Mouse (Mus musculus): ENCODE data around the gene Pskh1. TPM values are rescaled to one million over a fixed set of nuclear protein-coding genes. Genes with fewer than 3 reads are reported as not detected.

Gene Pskh1
- polyA plus RNA-seq, 2 experiments = 6.2 to 9.8 TPM

- H3K4me1 ChIP-seq (replicated peaks; ENCODE audit: control insufficient read depth in 2 of 2, insufficient read depth in 2 of 2, low read length in 1 of 2) = peaks cover 8 to 12% of the 10 kb centered on the region in 2 experiments
- H3K4me2 ChIP-seq (ENCODE audit: low read depth) = peak overlapping the region; percentile 85
- H3K4me3 ChIP-seq (ENCODE audit: insufficient read depth in 1 of 2, low read depth in 2 of 2, low read length in 2 of 2) = peak overlapping the region; percentile 80 to 99
- H3K36me3 ChIP-seq (replicated peaks; ENCODE audit: control insufficient read depth, insufficient read depth, low read depth) = no peaks in the 10 kb centered on the region
- peak; percentile 41 to 53 (median 42) for DNase-seq (ENCODE audit: low read depth in 3 of 3, low spot score in 3 of 3)
- H3K27ac ChIP-seq = peak overlapping the region; percentile 94
- no peaks in the 10 kb centered on the region for H3K27me3 ChIP-seq (ENCODE audit: control insufficient read depth, insufficient read depth, low read length)
- TF ChIP-seq EP300 (IDR thresholded peaks at IDR 0.05; ENCODE audit: low read depth) (peak; percentile 41), CTCF (IDR thresholded peaks at IDR 0.05; ENCODE audit: low read depth) (no peak)
- H3K9ac ChIP-seq (replicated peaks) = peak overlapping the region; percentile 100
- peak; percentile 58 for ATAC-seq (ENCODE audit: insufficient read depth)
- no peaks in the 10 kb centered on the region for H3K9me3 ChIP-seq (ENCODE audit: control insufficient read depth, low read length)
- 10% methylated on average over 16 of the region's 16 CpGs for WGBS (ENCODE audit: insufficient replicate concordance)
Measured at GRCm38 (mm10) chr8:105900941-105901616, 838 bp downstream of the Pskh1 start.

GRCm38 (mm10) chr8:105919390-105919789, 19.1 kb downstream of the Pskh1 start:
- Histone ChIP-seq H3K36me3 (replicated peaks; ENCODE audit: control insufficient read depth, insufficient read depth, low read depth) (0 out of 2 replicates have a peak, but pooled peaks cover 5% of the 10 kb centered on the region), H3K27me3 (ENCODE audit: control insufficient read depth, insufficient read depth, low read length) (no peaks in the 10 kb centered on the region), H3K9ac (replicated peaks) (no peak overlapping the region), H3K4me2 (ENCODE audit: low read depth) (no peak overlapping the region), H3K4me1 (replicated peaks; ENCODE audit: control insufficient read depth in 2 of 2, insufficient read depth in 2 of 2, low read length in 1 of 2) (no peaks in the 10 kb centered on the region), H3K4me3 (ENCODE audit: insufficient read depth in 1 of 2, low read depth in 2 of 2, low read length in 2 of 2) (no peak overlapping the region), H3K27ac (no peak overlapping the region), H3K9me3 (ENCODE audit: control insufficient read depth, low read length) (no peaks in the 10 kb centered on the region)
- no peak for TF ChIP-seq EP300 (IDR thresholded peaks at IDR 0.05; ENCODE audit: low read depth)
- no peak for TF ChIP-seq CTCF (IDR thresholded peaks at IDR 0.05; ENCODE audit: low read depth)
- 57% methylated on average over 3 of the region's 3 CpGs for WGBS (ENCODE audit: insufficient replicate concordance)
- ATAC-seq (ENCODE audit: insufficient read depth) = no peak
- no peak for DNase-seq (ENCODE audit: low read depth in 3 of 3, low spot score in 3 of 3)

GRCm38 (mm10) chr8:105925123-105925522, 24.9 kb downstream of the Pskh1 start:
- WGBS (ENCODE audit: insufficient replicate concordance) = 77% methylated on average over 3 of the region's 3 CpGs
- Histone ChIP-seq H3K9me3 (ENCODE audit: control insufficient read depth, low read length) (no peaks in the 10 kb centered on the region), H3K4me2 (ENCODE audit: low read depth) (no peak overlapping the region), H3K4me1 (replicated peaks; ENCODE audit: control insufficient read depth in 2 of 2, insufficient read depth in 2 of 2, low read length in 1 of 2) (no peaks in the 10 kb centered on the region), H3K9ac (replicated peaks) (no peak overlapping the region), H3K4me3 (ENCODE audit: insufficient read depth in 1 of 2, low read depth in 2 of 2, low read length in 2 of 2) (no peak overlapping the region), H3K36me3 (replicated peaks; ENCODE audit: control insufficient read depth, insufficient read depth, low read depth) (no peaks in the 10 kb centered on the region), H3K27me3 (ENCODE audit: control insufficient read depth, insufficient read depth, low read length) (no peaks in the 10 kb centered on the region), H3K27ac (no peak overlapping the region)
- TF ChIP-seq EP300 (IDR thresholded peaks at IDR 0.05; ENCODE audit: low read depth) (no peak), CTCF (IDR thresholded peaks at IDR 0.05; ENCODE audit: low read depth) (no peak)
- ATAC-seq (ENCODE audit: insufficient read depth) (no peak), DNase-seq (ENCODE audit: low read depth in 3 of 3, low spot score in 3 of 3) (no peak)

- ATAC-seq (ENCODE audit: insufficient read depth) (peak; percentile 27; the same call in 1 of the 2 replicates), DNase-seq (ENCODE audit: low read depth in 3 of 3, low spot score in 3 of 3) (peak in 1 of 3 experiments; percentile 54)
- H3K9me3 ChIP-seq (ENCODE audit: control insufficient read depth, low read length) = no peaks in the 10 kb centered on the region
- peaks cover 7% of the 10 kb centered on the region in 2 experiments; a peak in 3 of 4 replicates for H3K4me1 ChIP-seq (replicated peaks; ENCODE audit: control insufficient read depth in 2 of 2, insufficient read depth in 2 of 2, low read length in 1 of 2)
- H3K36me3 ChIP-seq (replicated peaks; ENCODE audit: control insufficient read depth, insufficient read depth, low read depth) = no peaks in the 10 kb centered on the region
- no peak overlapping the region for H3K4me3 ChIP-seq (ENCODE audit: insufficient read depth in 1 of 2, low read depth in 2 of 2, low read length in 2 of 2)
- no peak for TF ChIP-seq EP300 (IDR thresholded peaks at IDR 0.05; ENCODE audit: low read depth)
- TF ChIP-seq CTCF (IDR thresholded peaks at IDR 0.05; ENCODE audit: low read depth) = peak; percentile 98
- 17% methylated on average over 8 of the region's 8 CpGs for WGBS (ENCODE audit: insufficient replicate concordance)
- no peak overlapping the region for H3K9ac ChIP-seq (replicated peaks)
- no peak overlapping the region for H3K27ac ChIP-seq
- no peaks in the 10 kb centered on the region for H3K27me3 ChIP-seq (ENCODE audit: control insufficient read depth, insufficient read depth, low read length)
- no peak overlapping the region for H3K4me2 ChIP-seq (ENCODE audit: low read depth)
Measured at GRCm38 (mm10) chr8:105930602-105931001, 30.4 kb downstream of the Pskh1 start.

- WGBS (ENCODE audit: insufficient replicate concordance) = 81% methylated on average over 3 of the region's 3 CpGs
- Histone ChIP-seq H3K36me3 (replicated peaks; ENCODE audit: control insufficient read depth, insufficient read depth, low read depth) (no peaks in the 10 kb centered on the region), H3K4me1 (replicated peaks; ENCODE audit: control insufficient read depth in 2 of 2, insufficient read depth in 2 of 2, low read length in 1 of 2) (peaks cover 10 to 14% of the 10 kb centered on the region in 2 experiments), H3K4me2 (ENCODE audit: low read depth) (no peak overlapping the region), H3K9me3 (ENCODE audit: control insufficient read depth, low read length) (no peaks in the 10 kb centered on the region), H3K4me3 (ENCODE audit: insufficient read depth in 1 of 2, low read depth in 2 of 2, low read length in 2 of 2) (no peak overlapping the region), H3K27ac (no peak overlapping the region), H3K27me3 (ENCODE audit: control insufficient read depth, insufficient read depth, low read length) (no peaks in the 10 kb centered on the region), H3K9ac (replicated peaks) (no peak overlapping the region)
- TF ChIP-seq CTCF (IDR thresholded peaks at IDR 0.05; ENCODE audit: low read depth) (no peak), EP300 (IDR thresholded peaks at IDR 0.05; ENCODE audit: low read depth) (no peak)
- no peak for DNase-seq (ENCODE audit: low read depth in 3 of 3, low spot score in 3 of 3)
- ATAC-seq (ENCODE audit: insufficient read depth) = no peak
Measured at GRCm38 (mm10) chr8:105931271-105931670, 31.0 kb downstream of the Pskh1 start.

Data from liver, embryonic 14.5 days (tissue).